Comparison of ENCODE assay signal across 24 mouse cellular contexts in the genomic region with DNA sequence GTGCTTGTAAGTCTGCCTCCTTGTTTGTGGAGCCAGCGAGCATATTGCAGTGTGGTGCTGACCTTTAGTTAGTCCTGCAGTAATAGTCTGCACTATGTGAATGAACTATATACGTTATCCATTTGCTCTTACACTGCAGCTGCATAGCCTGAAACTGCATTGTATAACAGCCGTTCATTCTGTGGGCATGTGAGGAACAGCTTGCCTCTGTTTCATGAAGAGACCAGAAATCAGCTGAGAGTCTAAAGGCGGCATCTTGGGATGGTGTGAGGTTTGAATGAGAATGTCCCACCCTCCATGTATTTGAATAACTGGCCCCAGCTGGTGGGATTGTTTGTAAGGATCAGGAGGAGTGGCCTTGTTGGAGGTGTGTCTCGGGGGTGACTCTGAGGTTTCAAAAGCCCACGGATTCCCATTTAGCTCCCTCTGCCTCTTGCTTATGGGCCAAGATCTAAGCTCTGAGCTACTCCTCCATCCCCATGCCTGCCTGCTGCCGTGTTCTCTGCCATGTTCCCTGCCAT. TPM values are rescaled to one million over a fixed set of nuclear protein-coding genes. Genes with fewer than 3 reads are reported as not detected.
DNase-seq lines count a peak whose midpoint lies in the region; ATAC-seq and TF ChIP-seq lines count a peak whose summit lies in the region.
"Had no signal": no experiment of that assay in that cellular context is flagged by ENCODE, and none has a peak within 500 bp of the region (broad histone marks: within the 10 kb centered on the region; RNA-seq: fewer than 3 reads in every experiment).

No protein-coding gene starts in this region.

- H3K36me3 ChIP-seq in embryonic facial prominence, embryonic 13.5 days = peaks cover 4% of the 10 kb centered on the region; the same call in 1 of the 2 replicates
- peaks cover 14% of the 10 kb centered on the region for H3K36me3 ChIP-seq in embryonic facial prominence, embryonic 10.5 days (replicated peaks)
- H3K36me3 ChIP-seq in hindbrain, embryonic 15.5 days = no peaks in the 10 kb centered on the region
- H3K36me3 ChIP-seq in hindbrain, embryonic 10.5 days = peaks cover 12% of the 10 kb centered on the region; the same call in 1 of the 2 replicates
- H3K36me3 ChIP-seq in midbrain, embryonic 12.5 days = no peaks in the 10 kb centered on the region
- no peaks in the 10 kb centered on the region for H3K36me3 ChIP-seq in midbrain, embryonic 13.5 days
- H3K36me3 ChIP-seq in E14TG2a.4 (ENCODE audit: insufficient read depth, low read length) = no peaks in the 10 kb centered on the region
- H3K36me3 ChIP-seq: heart, embryonic 10.5 days; stomach, embryonic 15.5 days had no signal

- H3K27me3 ChIP-seq in embryonic facial prominence, embryonic 13.5 days = no peaks in the 10 kb centered on the region
- no peaks in the 10 kb centered on the region for H3K27me3 ChIP-seq in embryonic facial prominence, embryonic 10.5 days (replicated peaks; ENCODE audit: low read depth, poor library complexity, severe bottlenecking)
- no peaks in the 10 kb centered on the region for H3K27me3 ChIP-seq in hindbrain, embryonic 15.5 days
- H3K27me3 ChIP-seq in hindbrain, embryonic 10.5 days (ENCODE audit: insufficient read depth, poor library complexity, severe bottlenecking) = no peaks in the 10 kb centered on the region
- H3K27me3 ChIP-seq in midbrain, embryonic 12.5 days = no peaks in the 10 kb centered on the region
- no peaks in the 10 kb centered on the region for H3K27me3 ChIP-seq in midbrain, embryonic 13.5 days
- H3K27me3 ChIP-seq in E14TG2a.4 (ENCODE audit: insufficient read depth, low read length) = no peaks in the 10 kb centered on the region
- H3K27me3 ChIP-seq: stomach, embryonic 15.5 days had no signal

- no peak for DNase-seq in embryonic facial prominence, embryonic 10.5 days (ENCODE audit: low spot score)
- DNase-seq in hindbrain, embryonic 10.5 days (ENCODE audit: low spot score) = no peak
- DNase-seq in gastrocnemius, postnatal 4 days (ENCODE audit: low spot score in 2 of 2) = no peak
- DNase-seq: adrenal gland, postnatal 10 days; cerebellum, adult 18-20 months; cerebellum, postnatal 36 days; gastrocnemius, postnatal 36 days; kidney, adult 9 months; kidney, postnatal 4 days; lung, adult 2 months; lung, postnatal 36 days had no signal

- WGBS in embryonic facial prominence, embryonic 13.5 days = 80% methylated on average over 7 of the region's 7 CpGs
- 80% methylated on average over 7 of the region's 7 CpGs for WGBS in embryonic facial prominence, embryonic 10.5 days
- WGBS in hindbrain, embryonic 15.5 days = 61% methylated on average over 7 of the region's 7 CpGs
- WGBS in hindbrain, embryonic 10.5 days = 80% methylated on average over 7 of the region's 7 CpGs
- 70% methylated on average over 7 of the region's 7 CpGs for WGBS in midbrain, embryonic 12.5 days
- WGBS in midbrain, embryonic 13.5 days = 63% methylated on average over 7 of the region's 7 CpGs

- no peaks in the 10 kb centered on the region for H3K9me3 ChIP-seq in embryonic facial prominence, embryonic 13.5 days
- H3K9me3 ChIP-seq in embryonic facial prominence, embryonic 10.5 days = no peaks in the 10 kb centered on the region
- no peaks in the 10 kb centered on the region for H3K9me3 ChIP-seq in hindbrain, embryonic 15.5 days
- no peaks in the 10 kb centered on the region for H3K9me3 ChIP-seq in hindbrain, embryonic 10.5 days
- H3K9me3 ChIP-seq in midbrain, embryonic 12.5 days = no peaks in the 10 kb centered on the region
- H3K9me3 ChIP-seq in midbrain, embryonic 13.5 days = no peaks in the 10 kb centered on the region
- H3K9me3 ChIP-seq in E14TG2a.4 (ENCODE audit: low read length) = no peaks in the 10 kb centered on the region
- H3K9me3 ChIP-seq: heart, embryonic 10.5 days; stomach, embryonic 15.5 days had no signal

- no peak for ATAC-seq in embryonic facial prominence, embryonic 13.5 days (ENCODE audit: insufficient number of reproducible peaks, insufficient read depth, low FRiP score, low TSS enrichment, low read depth)
- no peak for ATAC-seq in hindbrain, embryonic 15.5 days (ENCODE audit: low FRiP score, low read depth)
- no peak for ATAC-seq in midbrain, embryonic 12.5 days (ENCODE audit: low FRiP score, low read depth)
- no peak for ATAC-seq in midbrain, embryonic 13.5 days
- ATAC-seq: CD4-positive, CD25-positive, alpha-beta regulatory T cell, adult 4 months; inflammation-experienced regulatory T-cells, adult 6 months had no signal

- H3K4me1 ChIP-seq in embryonic facial prominence, embryonic 13.5 days = peaks cover 53% of the 10 kb centered on the region
- H3K4me1 ChIP-seq in embryonic facial prominence, embryonic 10.5 days = peaks cover 37% of the 10 kb centered on the region
- peaks cover 55% of the 10 kb centered on the region for H3K4me1 ChIP-seq in hindbrain, embryonic 15.5 days (replicated peaks)
- peaks cover 49% of the 10 kb centered on the region for H3K4me1 ChIP-seq in hindbrain, embryonic 10.5 days (replicated peaks)
- H3K4me1 ChIP-seq in midbrain, embryonic 12.5 days = peaks cover 38% of the 10 kb centered on the region
- H3K4me1 ChIP-seq in midbrain, embryonic 13.5 days (replicated peaks) = peaks cover 50% of the 10 kb centered on the region
- peaks cover 68% of the 10 kb centered on the region for H3K4me1 ChIP-seq in E14TG2a.4 (replicated peaks; ENCODE audit: low read depth, low read length)

- no peak overlapping the region for H3K4me2 ChIP-seq in embryonic facial prominence, embryonic 13.5 days
- no peak overlapping the region for H3K4me2 ChIP-seq in hindbrain, embryonic 15.5 days
- no peak overlapping the region for H3K4me2 ChIP-seq in midbrain, embryonic 12.5 days (replicated peaks)
- H3K4me2 ChIP-seq in midbrain, embryonic 13.5 days (replicated peaks) = no peak overlapping the region
- H3K4me2 ChIP-seq: liver, embryonic 11.5 days; midbrain, embryonic 11.5 days; stomach, embryonic 15.5 days had no signal

- H3K9ac ChIP-seq in embryonic facial prominence, embryonic 13.5 days = no peak overlapping the region
- no peak overlapping the region for H3K9ac ChIP-seq in hindbrain, embryonic 15.5 days
- H3K9ac ChIP-seq in midbrain, embryonic 12.5 days (replicated peaks) = no peak overlapping the region
- no peak overlapping the region for H3K9ac ChIP-seq in midbrain, embryonic 13.5 days (replicated peaks)
- H3K9ac ChIP-seq: stomach, embryonic 15.5 days had no signal

- no peak for TF ChIP-seq CTCF in E14TG2a.4 (conservative IDR thresholded peaks at IDR 0.05; ENCODE audit: low read length)

- H3K4me3 ChIP-seq in embryonic facial prominence, embryonic 13.5 days = no peak overlapping the region
- no peak overlapping the region for H3K4me3 ChIP-seq in embryonic facial prominence, embryonic 10.5 days
- no peak overlapping the region for H3K4me3 ChIP-seq in hindbrain, embryonic 15.5 days
- no peak overlapping the region for H3K4me3 ChIP-seq in hindbrain, embryonic 10.5 days
- H3K4me3 ChIP-seq in midbrain, embryonic 12.5 days = no peak overlapping the region
- H3K4me3 ChIP-seq in midbrain, embryonic 13.5 days (replicated peaks) = no peak overlapping the region
- H3K4me3 ChIP-seq in E14TG2a.4 (replicated peaks; ENCODE audit: low read length) = 0 out of 2 replicates have a peak overlapping the region, but pooled peaks have one; percentile 3
- H3K4me3 ChIP-seq: erythroblast, embryonic 14.5 days; heart, embryonic 10.5 days; myocyte; stomach, embryonic 15.5 days had no signal

- H3K27ac ChIP-seq in embryonic facial prominence, embryonic 13.5 days = 0 out of 2 replicates have a peak overlapping the region, but pooled peaks have one; percentile 16
- no peak overlapping the region for H3K27ac ChIP-seq in embryonic facial prominence, embryonic 10.5 days (replicated peaks)
- H3K27ac ChIP-seq in hindbrain, embryonic 15.5 days (replicated peaks) = 0 out of 2 replicates have a peak overlapping the region, but pooled peaks have one; percentile 3
- no peak overlapping the region for H3K27ac ChIP-seq in hindbrain, embryonic 10.5 days
- H3K27ac ChIP-seq in midbrain, embryonic 12.5 days (replicated peaks) = 0 out of 2 replicates have a peak overlapping the region, but pooled peaks have one; percentile 26
- no peak overlapping the region for H3K27ac ChIP-seq in midbrain, embryonic 13.5 days
- H3K27ac ChIP-seq: heart, embryonic 10.5 days; stomach, embryonic 15.5 days had no signal

RNA-seq across cellular contexts. Expression of a gene that starts 37.7 kb away (rescaled TPM):
- 0.41 and 0.44 TPM in 2 replicates for polyA plus RNA-seq in embryonic facial prominence, embryonic 13.5 days (2015; fragmentation: Nextera tagmentation; extraction: Ambion mirVana)
- polyA plus RNA-seq in embryonic facial prominence, embryonic 10.5 days (2016; fragmentation: Nextera tagmentation; extraction: Ambion mirVana) = 0.23 and 0.25 TPM in 2 replicates
- polyA plus RNA-seq in hindbrain, embryonic 15.5 days (2015; fragmentation: Nextera tagmentation; extraction: Ambion mirVana) = 0.91 and 1.2 TPM in 2 replicates
- polyA plus RNA-seq in hindbrain, embryonic 10.5 days (2016; fragmentation: Nextera tagmentation; extraction: Ambion mirVana) = 0.24 and 0.26 TPM in 2 replicates
- polyA plus RNA-seq in midbrain, embryonic 12.5 days (2016; fragmentation: Nextera tagmentation; extraction: Ambion mirVana) = 0.41 and 0.46 TPM in 2 replicates
- polyA plus RNA-seq in midbrain, embryonic 13.5 days (2015; fragmentation: Nextera tagmentation; extraction: Ambion mirVana) = 0.39 and 0.50 TPM in 2 replicates
- total RNA-seq in gastrocnemius, postnatal 4 days (2021) = 1 to 10 TPM; 3.7 TPM
- polyA plus RNA-seq: erythroblast, embryonic 14.5 days had no signal

RNA-seq across cellular contexts. Expression of a gene that starts 50.8 kb away (rescaled TPM):
- 29.6 and 30.2 TPM in 2 replicates for polyA plus RNA-seq in embryonic facial prominence, embryonic 13.5 days (2015; fragmentation: Nextera tagmentation; extraction: Ambion mirVana)
- polyA plus RNA-seq in embryonic facial prominence, embryonic 10.5 days (2016; fragmentation: Nextera tagmentation; extraction: Ambion mirVana) = 20.2 and 20.9 TPM in 2 replicates
- 25.1 and 25.9 TPM in 2 replicates for polyA plus RNA-seq in hindbrain, embryonic 15.5 days (2015; fragmentation: Nextera tagmentation; extraction: Ambion mirVana)
- polyA plus RNA-seq in hindbrain, embryonic 10.5 days (2016; fragmentation: Nextera tagmentation; extraction: Ambion mirVana) = 20.2 and 23.8 TPM in 2 replicates
- 24.3 and 25.5 TPM in 2 replicates for polyA plus RNA-seq in midbrain, embryonic 12.5 days (2016; fragmentation: Nextera tagmentation; extraction: Ambion mirVana)
- polyA plus RNA-seq in midbrain, embryonic 13.5 days (2015; fragmentation: Nextera tagmentation; extraction: Ambion mirVana) = 28.8 and 29.2 TPM in 2 replicates
- total RNA-seq in gastrocnemius, postnatal 4 days (2021) = 10 to 100 TPM; 10.1 to 11.4 TPM

RNA-seq across cellular contexts. Expression of a gene that starts 56.6 kb away (rescaled TPM):
- 36.2 and 51.5 TPM in 2 replicates for polyA plus RNA-seq in embryonic facial prominence, embryonic 13.5 days (2015; fragmentation: Nextera tagmentation; extraction: Ambion mirVana)
- 32.0 and 36.3 TPM in 2 replicates for polyA plus RNA-seq in embryonic facial prominence, embryonic 10.5 days (2016; fragmentation: Nextera tagmentation; extraction: Ambion mirVana)
- 102 and 106 TPM in 2 replicates for polyA plus RNA-seq in hindbrain, embryonic 15.5 days (2015; fragmentation: Nextera tagmentation; extraction: Ambion mirVana)
- polyA plus RNA-seq in hindbrain, embryonic 10.5 days (2016; fragmentation: Nextera tagmentation; extraction: Ambion mirVana) = 29.9 and 52.5 TPM in 2 replicates
- 86.3 and 91.6 TPM in 2 replicates for polyA plus RNA-seq in midbrain, embryonic 12.5 days (2016; fragmentation: Nextera tagmentation; extraction: Ambion mirVana)
- 62.4 and 80.7 TPM in 2 replicates for polyA plus RNA-seq in midbrain, embryonic 13.5 days (2015; fragmentation: Nextera tagmentation; extraction: Ambion mirVana)
- total RNA-seq in gastrocnemius, postnatal 4 days (2021) = 10 to 100 TPM; 69.2 to 70.8 TPM

Comparison
In these comparisons a context has a peak if more than half of its experiments do, and no peak if none do; other contexts are left out.
1. H3K27ac ChIP-seq: peak in embryonic facial prominence, embryonic 13.5 days (single experiment), hindbrain, embryonic 15.5 days (single experiment) and midbrain, embryonic 12.5 days (single experiment); none in embryonic facial prominence, embryonic 10.5 days (single experiment), hindbrain, embryonic 10.5 days (single experiment) and midbrain, embryonic 13.5 days (single experiment).